Mouse (Mus musculus): ENCODE measurements around the gene Cap1.

Cap1 gene

GRCm38 (mm10) chr4:122892157-122892556, 6.3 kb upstream of the Cap1 start:
- in situ Hi-C loops (cut with MboI; ENCODE audit: low pct_unique_long_range_greater_than_20kb in 1 of 2, low sequenced_read_pairs in 2 of 2, unreplicated experiment in 1 of 2), result no loop called here

- in situ Hi-C loops (cut with MboI; ENCODE audit: low pct_unique_long_range_greater_than_20kb in 1 of 2, low sequenced_read_pairs in 2 of 2, unreplicated experiment in 1 of 2), result no loop called here
These were observed 5.7 kb upstream of the Cap1 start for GRCm38 (mm10) chr4:122891597-122891996.

DNA sequence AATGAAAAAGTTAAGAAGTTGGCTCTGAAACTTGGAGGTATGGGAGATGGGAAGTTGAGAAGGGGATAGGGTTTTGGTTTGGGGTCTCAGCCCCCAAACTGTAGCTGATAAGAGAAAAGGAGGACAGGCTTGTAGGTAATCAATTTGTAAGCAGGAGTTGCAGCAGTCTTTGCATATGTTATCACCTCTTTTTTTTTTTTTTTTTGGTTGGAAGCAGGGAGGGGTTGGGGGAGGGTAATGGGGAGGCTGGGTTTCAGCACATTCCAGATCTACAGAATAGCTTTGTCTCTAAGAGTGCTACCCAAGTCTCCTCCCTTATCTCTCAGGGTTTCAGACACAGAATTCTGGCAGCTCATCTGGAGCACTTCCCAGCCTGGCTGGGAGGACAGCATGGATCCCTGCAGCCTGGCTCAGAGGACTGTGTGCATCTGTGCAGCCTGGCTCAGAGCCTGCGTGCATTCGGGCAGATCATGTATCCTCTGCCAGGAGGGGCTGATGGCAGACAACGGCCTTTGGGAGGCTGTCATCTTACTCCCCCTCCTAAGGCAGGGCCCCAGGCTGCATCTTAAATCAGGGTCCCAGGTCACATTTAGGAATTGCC, 5.1 kb upstream of the Cap1 start:
- in situ Hi-C loops (cut with MboI; ENCODE audit: low pct_unique_long_range_greater_than_20kb in 1 of 2, low sequenced_read_pairs in 2 of 2, unreplicated experiment in 1 of 2), result no loop called here

DNA sequence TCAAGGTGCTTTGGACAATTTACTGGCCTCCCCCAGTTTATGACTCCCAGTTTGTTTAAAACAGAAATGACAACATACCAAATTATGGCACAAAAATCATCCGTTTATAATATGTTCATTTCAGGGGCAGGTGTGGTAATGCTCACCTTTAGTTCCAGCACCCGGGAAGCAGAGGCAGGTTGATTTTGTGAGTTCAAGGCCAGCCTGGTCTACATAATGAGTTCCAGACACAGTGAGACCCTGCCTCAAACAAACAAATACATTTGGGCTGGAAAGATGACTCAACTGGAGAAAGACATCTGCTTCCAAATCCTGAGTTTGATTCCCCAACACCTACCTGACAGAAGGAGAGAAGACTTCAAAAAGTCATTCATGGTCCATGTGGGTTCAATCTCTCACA, 1.5 kb upstream of the Cap1 start:
- in situ Hi-C loops (cut with MboI; ENCODE audit: low pct_unique_long_range_greater_than_20kb in 1 of 2, low sequenced_read_pairs in 2 of 2, unreplicated experiment in 1 of 2), result no loop called here

DNA sequence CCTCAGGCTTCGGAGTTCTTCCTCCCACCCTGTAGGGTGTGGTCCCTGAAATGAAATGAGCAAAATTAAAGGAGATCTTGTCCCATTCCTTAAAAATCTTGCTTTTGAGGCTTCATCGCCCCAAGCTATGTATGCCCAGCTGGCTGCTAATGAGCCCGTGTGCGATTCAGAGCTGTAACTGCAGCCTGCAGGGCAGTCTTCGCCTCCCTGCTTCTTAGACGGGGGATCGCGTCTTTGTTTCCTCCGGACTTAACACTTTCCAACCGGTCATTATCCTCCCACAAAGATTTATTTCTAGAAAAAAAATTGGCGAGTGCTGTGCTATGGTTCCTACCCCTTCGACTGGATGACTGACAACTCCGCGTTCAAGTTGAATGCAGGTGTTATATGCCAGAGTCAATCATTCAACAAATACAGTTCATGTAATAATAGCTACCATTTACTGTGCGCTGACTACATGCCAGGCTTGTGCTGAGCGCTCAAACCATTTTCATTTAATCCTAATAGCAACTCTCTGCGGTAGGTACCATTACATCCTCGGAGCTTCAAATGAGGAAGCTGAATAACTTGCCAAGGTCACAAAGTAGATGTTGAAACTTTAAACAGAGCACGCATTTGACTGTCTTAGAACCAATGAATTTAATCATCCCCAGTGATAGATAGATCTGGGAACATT, 861 bp upstream of the Cap1 start:
- in situ Hi-C loops (cut with MboI; ENCODE audit: low pct_unique_long_range_greater_than_20kb in 1 of 2, low sequenced_read_pairs in 2 of 2, unreplicated experiment in 1 of 2), result no loop called here

GRCm38 (mm10) chr4:122884481-122885340, 1.1 kb downstream of the Cap1 start:
- in situ Hi-C loops (cut with MboI; ENCODE audit: low pct_unique_long_range_greater_than_20kb in 1 of 2, low sequenced_read_pairs in 2 of 2, unreplicated experiment in 1 of 2), result no loop called here

DNA sequence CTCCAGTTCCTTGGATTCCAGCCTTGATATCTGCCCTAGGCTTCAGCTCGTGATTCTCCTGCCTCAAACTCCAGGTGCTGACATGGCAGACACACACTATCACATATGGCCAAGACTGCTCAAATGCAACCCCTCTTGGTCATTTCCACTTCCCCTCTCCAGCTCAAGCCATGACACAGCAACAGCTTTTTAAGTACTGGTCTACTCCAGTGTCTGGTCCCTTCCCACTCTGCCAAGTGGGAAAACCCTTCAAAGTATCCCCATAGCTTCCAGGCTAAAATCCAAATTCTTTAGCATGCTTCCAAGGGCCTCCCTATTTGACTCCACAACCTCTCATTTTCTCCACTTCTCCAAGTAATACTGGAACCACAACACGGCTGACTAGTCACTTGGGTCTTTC, 1.8 kb downstream of the Cap1 start:
- in situ Hi-C loops (cut with MboI; ENCODE audit: low pct_unique_long_range_greater_than_20kb in 1 of 2, low sequenced_read_pairs in 2 of 2, unreplicated experiment in 1 of 2), result no loop called here

DNA sequence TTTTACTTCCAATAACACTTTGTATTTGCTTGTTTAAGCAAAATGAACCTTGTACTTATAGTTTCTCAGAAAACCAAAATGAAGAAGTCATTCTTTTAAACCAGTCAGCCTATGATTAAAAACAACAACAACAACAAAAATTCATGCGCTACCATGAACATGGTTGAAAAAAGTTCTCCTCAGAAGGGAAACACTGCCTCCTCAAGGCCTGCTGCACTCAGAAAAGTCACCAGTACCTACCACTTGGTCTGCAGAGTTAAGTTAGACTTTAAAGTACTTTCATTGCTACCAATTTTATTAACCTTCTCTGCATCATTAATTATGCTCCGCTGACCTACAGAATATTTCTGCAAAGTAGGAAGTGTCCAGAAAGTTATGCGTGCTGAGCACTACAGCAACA, 2.6 kb downstream of the Cap1 start:
- in situ Hi-C loops (cut with MboI; ENCODE audit: low pct_unique_long_range_greater_than_20kb in 1 of 2, low sequenced_read_pairs in 2 of 2, unreplicated experiment in 1 of 2), result no loop called here

GRCm38 (mm10) chr4:122882544-122882943, 3.3 kb downstream of the Cap1 start:
- in situ Hi-C loops (cut with MboI; ENCODE audit: low pct_unique_long_range_greater_than_20kb in 1 of 2, low sequenced_read_pairs in 2 of 2, unreplicated experiment in 1 of 2), result no loop called here

GRCm38 (mm10) chr4:122878333-122879070, 7.4 kb downstream of the Cap1 start:
- in situ Hi-C loops (cut with MboI; ENCODE audit: low pct_unique_long_range_greater_than_20kb in 1 of 2, low sequenced_read_pairs in 2 of 2, unreplicated experiment in 1 of 2), result no loop called here

GRCm38 (mm10) chr4:122873512-122873911, 12.3 kb downstream of the Cap1 start:
- in situ Hi-C loops (cut with MboI; ENCODE audit: low pct_unique_long_range_greater_than_20kb in 1 of 2, low sequenced_read_pairs in 2 of 2, unreplicated experiment in 1 of 2), result no loop called here

GRCm38 (mm10) chr4:122873003-122873402, 12.9 kb downstream of the Cap1 start:
- in situ Hi-C loops (cut with MboI; ENCODE audit: low pct_unique_long_range_greater_than_20kb in 1 of 2, low sequenced_read_pairs in 2 of 2, unreplicated experiment in 1 of 2), result no loop called here

DNA sequence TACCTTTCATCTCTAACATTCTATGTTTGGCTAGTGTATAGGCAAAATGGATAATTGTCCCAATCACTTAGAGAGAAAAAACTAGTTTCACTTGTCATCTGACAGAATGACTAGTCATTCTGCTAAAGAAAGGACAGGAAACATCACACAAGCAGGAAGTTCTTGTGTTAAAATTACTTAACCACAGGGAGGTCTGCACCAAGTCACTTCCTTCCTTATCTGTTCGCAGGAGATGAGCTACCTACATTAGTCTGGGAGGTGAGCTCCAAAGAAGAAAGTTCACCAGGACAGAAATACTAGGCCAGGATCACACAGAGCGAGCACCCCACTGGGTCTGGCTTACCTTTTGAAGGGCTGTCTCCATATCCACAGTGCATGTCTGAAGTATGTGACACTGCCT, 13.9 kb downstream of the Cap1 start:
- in situ Hi-C loops (cut with MboI; ENCODE audit: low pct_unique_long_range_greater_than_20kb in 1 of 2, low sequenced_read_pairs in 2 of 2, unreplicated experiment in 1 of 2), result no loop called here

- in situ Hi-C loops (cut with MboI; ENCODE audit: low pct_unique_long_range_greater_than_20kb in 1 of 2, low sequenced_read_pairs in 2 of 2, unreplicated experiment in 1 of 2), result no loop called here
These were observed 14.6 kb downstream of the Cap1 start for GRCm38 (mm10) chr4:122871269-122871668.

GRCm38 (mm10) chr4:122870741-122871140, 15.1 kb downstream of the Cap1 start:
- in situ Hi-C loops (cut with MboI; ENCODE audit: low pct_unique_long_range_greater_than_20kb in 1 of 2, low sequenced_read_pairs in 2 of 2, unreplicated experiment in 1 of 2), result no loop called here

DNA sequence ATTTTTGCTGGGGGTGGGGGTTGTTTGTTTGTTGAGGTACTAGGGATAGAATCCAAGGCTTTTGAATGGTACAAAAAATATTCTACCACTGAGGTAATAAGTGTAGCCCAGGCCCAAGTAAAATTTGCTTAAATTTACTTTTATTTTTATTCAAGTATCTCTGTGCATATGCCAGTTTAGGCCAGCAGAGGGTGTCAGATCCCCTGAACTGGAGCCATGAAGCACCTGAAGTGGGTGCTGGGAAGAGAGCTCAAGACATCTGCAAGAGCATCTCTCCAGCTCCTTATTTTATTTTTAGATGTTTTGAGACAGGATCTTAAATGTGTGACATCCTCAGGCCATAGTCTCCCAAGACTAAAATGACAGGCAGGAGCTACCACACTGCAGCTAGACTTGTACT, 15.8 kb downstream of the Cap1 start:
- in situ Hi-C loops (cut with MboI; ENCODE audit: low pct_unique_long_range_greater_than_20kb in 1 of 2, low sequenced_read_pairs in 2 of 2, unreplicated experiment in 1 of 2), result no loop called here

DNA sequence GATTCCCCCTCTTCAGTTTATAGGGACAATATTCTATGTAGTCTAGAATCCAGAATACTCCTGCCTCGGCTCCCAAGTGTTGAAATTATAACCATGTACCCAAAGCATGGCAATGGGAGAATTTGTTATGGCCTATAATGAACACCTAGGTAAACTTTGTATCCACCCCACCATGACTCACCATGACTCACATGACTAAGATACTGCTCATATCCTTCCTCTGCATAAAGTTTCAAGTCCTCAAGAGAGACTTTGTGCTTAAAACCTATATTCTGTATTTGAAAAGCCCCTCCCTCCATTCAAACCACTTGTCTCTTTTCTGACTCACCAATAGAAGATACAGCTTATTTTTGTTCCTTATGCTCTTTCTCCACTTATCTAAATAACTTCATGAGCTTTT, 17.8 kb downstream of the Cap1 start:
- in situ Hi-C loops (cut with MboI; ENCODE audit: low pct_unique_long_range_greater_than_20kb in 1 of 2, low sequenced_read_pairs in 2 of 2, unreplicated experiment in 1 of 2), result no loop called here

DNA sequence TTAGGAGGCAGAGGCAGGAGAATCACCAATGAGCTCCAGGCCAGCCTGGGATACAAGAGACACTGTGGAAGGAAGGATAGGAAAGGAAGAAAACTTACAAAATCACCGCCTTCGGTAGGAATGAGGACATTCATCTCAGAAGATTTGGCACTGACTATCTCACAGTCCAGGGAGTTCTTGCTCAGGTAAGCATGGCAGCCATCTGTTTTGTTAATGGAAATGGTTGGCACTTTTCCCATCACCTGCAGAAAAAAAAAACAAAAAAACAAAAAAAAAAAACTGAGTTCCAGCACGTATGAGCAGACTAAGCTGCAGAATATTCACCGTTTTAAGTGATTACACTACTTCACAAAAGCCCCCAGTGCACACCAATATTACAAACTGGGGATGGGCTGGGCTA, 24.0 kb downstream of the Cap1 start:
- in situ Hi-C loops (cut with MboI; ENCODE audit: low pct_unique_long_range_greater_than_20kb in 1 of 2, low sequenced_read_pairs in 2 of 2, unreplicated experiment in 1 of 2), result no loop called here

GRCm38 (mm10) chr4:122859096-122859674, 26.7 kb downstream of the Cap1 start:
- in situ Hi-C loops (cut with MboI; ENCODE audit: low pct_unique_long_range_greater_than_20kb in 1 of 2, low sequenced_read_pairs in 2 of 2, unreplicated experiment in 1 of 2), result no loop called here
